Mouse (Mus musculus): ENCODE data around the gene Oaz1. TPM values are rescaled to one million over a fixed set of nuclear protein-coding genes. Genes with fewer than 3 reads are reported as not detected.
A peak's percentile ranks its signal among the peaks of the same experiment; 100 is the strongest.
"Not testable (repeated sequence)": the region's sequence is repeated elsewhere in the genome, so short reads cannot be mapped to it uniquely, and the experiment has no call there.

Oaz1 gene
- polyA plus RNA-seq, 2 experiments, result 882 to 1,813 TPM

DNA sequence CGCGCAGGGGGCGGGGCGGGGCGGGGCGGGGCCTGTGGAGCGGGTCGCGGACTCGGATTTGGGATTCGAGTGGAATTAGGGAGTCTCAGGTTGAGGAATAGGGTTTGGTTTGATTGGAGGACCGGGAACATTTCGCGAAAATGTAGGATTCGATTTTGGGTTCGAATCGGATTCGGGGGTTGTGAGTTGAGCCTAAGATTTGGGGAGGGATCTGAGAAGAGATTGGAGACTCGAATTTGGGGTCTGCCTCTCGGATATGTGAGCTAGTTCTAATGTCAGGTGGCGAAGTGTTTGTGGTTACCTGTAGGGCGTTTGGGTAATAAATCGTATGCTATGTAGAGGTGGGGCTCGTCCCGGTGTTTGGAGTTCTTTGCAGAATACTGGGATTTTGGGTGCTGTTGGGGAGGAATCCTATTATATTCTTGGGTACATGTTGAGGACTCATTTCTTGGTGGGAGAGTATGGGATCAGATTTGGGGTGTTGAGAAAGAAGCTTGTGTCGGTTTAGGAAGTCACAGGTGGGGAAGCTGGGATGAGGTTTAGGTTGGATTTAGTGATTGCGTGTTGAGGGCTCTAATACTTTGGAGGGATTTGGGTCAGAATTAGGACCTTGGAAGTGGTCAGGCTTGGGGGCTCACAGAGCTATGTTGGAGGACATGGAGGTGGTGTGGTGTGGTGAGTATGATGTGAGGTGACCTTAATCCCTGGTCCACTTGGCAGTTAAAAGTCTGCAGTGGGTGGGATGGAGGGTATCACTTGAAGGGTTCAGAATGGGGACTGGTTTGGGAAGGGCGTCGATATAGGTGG lies 810 bp downstream of the Oaz1 start:
- Histone ChIP-seq H3K27ac (replicated peaks; ENCODE audit: low read depth, low read length) (peak overlapping the region; percentile 86; the same call in 1 of the 2 replicates), H3K4me3 (replicated peaks; ENCODE audit: low read length) (peak overlapping the region; percentile 66), H3K9ac (ENCODE audit: low read depth, low read length, severe bottlenecking) (peak overlapping the region; percentile 92), H3K9me3 (ENCODE audit: control insufficient read depth, low read length) (no peaks in the 10 kb centered on the region), H3K27me3 (ENCODE audit: control insufficient read depth, insufficient read depth, low read length) (no peaks in the 10 kb centered on the region), H3K4me1 (ENCODE audit: control insufficient read depth, insufficient read depth, low read length) (peaks cover 9% of the 10 kb centered on the region), H3K4me2 (replicated peaks; ENCODE audit: low read depth, low read length, severe bottlenecking) (peak overlapping the region; percentile 93), H3K36me3 (ENCODE audit: control insufficient read depth, insufficient read depth, low read length) (peaks cover 24% of the 10 kb centered on the region)
- no peak for DNase-seq (ENCODE audit: low spot score)
- TF ChIP-seq POLR2A (IDR thresholded peaks at IDR 0.05; ENCODE audit: borderline replicate concordance, extremely low read depth, insufficient read depth, insufficient read length), result no peak
- 8% methylated on average over 27 of the region's 29 CpGs for WGBS
- no peak for ATAC-seq (ENCODE audit: low FRiP score, low read depth)

DNA sequence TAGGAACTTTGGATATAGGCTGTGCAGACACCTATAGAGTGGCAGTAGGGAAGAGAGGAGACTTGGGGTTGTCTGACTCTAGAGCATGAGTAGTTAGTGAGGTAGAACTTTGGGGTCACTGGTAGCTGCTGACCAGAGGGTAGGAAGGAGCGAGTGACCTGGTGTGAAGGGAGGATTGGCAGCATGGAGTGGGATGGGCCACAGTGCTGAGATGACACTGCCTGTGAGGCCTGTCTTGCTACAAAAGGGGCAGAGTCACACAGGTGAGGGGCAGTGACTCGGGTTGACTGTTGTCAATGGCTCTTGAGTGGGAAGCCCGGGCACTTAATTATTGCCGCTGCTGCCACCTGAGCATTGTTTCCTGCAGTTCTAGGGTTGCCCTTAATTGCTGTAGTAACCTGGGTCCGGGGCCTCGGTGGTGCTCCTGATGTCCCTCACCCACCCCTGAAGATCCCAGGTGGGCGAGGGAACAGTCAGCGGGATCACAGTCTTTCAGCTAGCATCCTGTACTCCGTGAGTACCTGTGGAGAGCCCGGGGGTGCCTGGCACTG lies 1.5 kb downstream of the Oaz1 start:
- Histone ChIP-seq H3K9ac (ENCODE audit: low read depth, low read length, severe bottlenecking) (peak overlapping the region; percentile 92), H3K27me3 (ENCODE audit: control insufficient read depth, insufficient read depth, low read length) (no peaks in the 10 kb centered on the region), H3K4me2 (replicated peaks; ENCODE audit: low read depth, low read length, severe bottlenecking) (peak overlapping the region; percentile 93), H3K4me3 (replicated peaks; ENCODE audit: low read length) (peak overlapping the region; percentile 66), H3K36me3 (ENCODE audit: control insufficient read depth, insufficient read depth, low read length) (peaks cover 24% of the 10 kb centered on the region), H3K9me3 (ENCODE audit: control insufficient read depth, low read length) (no peaks in the 10 kb centered on the region), H3K27ac (replicated peaks; ENCODE audit: low read depth, low read length) (no peak overlapping the region), H3K4me1 (ENCODE audit: control insufficient read depth, insufficient read depth, low read length) (peaks cover 9% of the 10 kb centered on the region)
- DNase-seq (ENCODE audit: low spot score) (no peak), ATAC-seq (ENCODE audit: low FRiP score, low read depth) (no peak)
- TF ChIP-seq POLR2A (IDR thresholded peaks at IDR 0.05; ENCODE audit: borderline replicate concordance, extremely low read depth, insufficient read depth, insufficient read length), result no peak
- WGBS, result 73% methylated on average over 8 of the region's 10 CpGs

DNA sequence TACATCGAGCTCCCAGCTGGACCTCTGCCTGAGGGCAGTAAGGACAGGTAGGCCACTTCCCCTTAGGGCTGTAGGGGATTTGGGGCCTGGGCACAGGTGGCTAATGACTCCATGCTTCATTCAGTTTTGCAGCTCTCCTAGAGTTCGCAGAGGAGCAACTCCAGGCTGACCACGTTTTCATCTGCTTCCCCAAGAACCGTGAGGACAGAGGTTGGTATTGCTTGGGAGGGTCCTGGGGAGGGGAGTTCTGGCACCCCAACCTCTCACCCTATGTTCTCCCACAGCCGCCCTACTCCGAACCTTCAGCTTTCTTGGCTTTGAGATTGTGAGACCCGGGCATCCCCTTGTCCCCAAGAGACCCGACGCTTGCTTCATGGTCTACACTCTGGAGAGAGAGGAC lies 2.1 kb downstream of the Oaz1 start:
- not testable (repeated sequence) for DNase-seq (ENCODE audit: low spot score); H3K4me1 ChIP-seq (ENCODE audit: control insufficient read depth, insufficient read depth, low read length); H3K27me3 ChIP-seq (ENCODE audit: control insufficient read depth, insufficient read depth, low read length); ATAC-seq (ENCODE audit: low FRiP score, low read depth); H3K27ac ChIP-seq (replicated peaks; ENCODE audit: low read depth, low read length); H3K9ac ChIP-seq (ENCODE audit: low read depth, low read length, severe bottlenecking); H3K9me3 ChIP-seq (ENCODE audit: control insufficient read depth, low read length)
- Histone ChIP-seq H3K4me2 (replicated peaks; ENCODE audit: low read depth, low read length, severe bottlenecking) (peak overlapping the region; percentile 93; the same call in 1 of the 2 replicates), H3K36me3 (ENCODE audit: control insufficient read depth, insufficient read depth, low read length) (peaks cover 24% of the 10 kb centered on the region), H3K4me3 (replicated peaks; ENCODE audit: low read length) (peak overlapping the region; percentile 66; the same call in 1 of the 2 replicates)
- whole genome bisulfite sequencing, result 81% methylated on average over 7 of the region's 9 CpGs

DNA sequence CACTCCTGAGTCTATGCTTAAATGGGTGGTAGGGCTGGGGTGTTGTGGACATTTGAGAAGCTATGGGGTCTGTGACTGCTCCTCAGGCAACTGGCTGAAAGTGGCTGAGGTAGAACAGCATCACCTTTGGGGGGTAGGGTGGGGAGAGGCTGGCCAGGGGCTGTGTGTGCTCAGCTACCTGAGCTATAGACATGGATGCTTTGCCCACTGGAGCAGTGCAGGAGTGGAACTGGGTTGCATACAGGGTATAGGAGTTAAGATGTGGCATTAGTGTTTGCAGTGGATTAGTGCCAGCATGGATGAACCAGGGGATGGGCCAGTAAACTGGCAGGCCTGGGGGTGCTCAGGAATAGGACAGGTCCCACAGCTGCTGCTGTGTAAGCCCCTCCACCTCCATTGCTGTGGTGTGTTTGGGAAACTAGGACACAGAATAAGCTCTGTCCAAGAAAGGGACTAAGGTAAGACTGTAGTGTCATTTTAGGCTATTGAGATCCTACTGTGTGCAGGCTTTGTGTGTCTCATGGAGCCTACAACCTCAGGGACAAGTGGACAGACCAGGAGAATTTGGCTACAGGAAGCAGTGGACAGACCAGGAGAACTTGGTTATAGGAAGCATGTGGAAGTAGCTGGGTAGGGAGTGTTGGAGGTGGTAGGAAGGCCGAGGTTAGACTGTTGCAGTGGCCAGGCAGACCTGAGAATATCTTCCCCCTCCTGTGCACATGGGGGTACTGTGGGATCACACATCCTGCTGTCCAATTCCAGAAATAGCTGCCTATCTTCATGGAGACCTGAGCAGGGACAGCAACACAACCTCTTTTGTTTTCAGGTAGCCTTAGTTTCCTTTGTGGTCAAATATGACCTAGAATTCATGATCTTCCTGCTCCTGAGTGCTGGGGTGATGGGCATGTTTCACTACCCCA lies 3.2 kb downstream of the Oaz1 start:
- H3K27ac ChIP-seq (replicated peaks; ENCODE audit: low read depth, low read length), result no peak overlapping the region
- no peaks in the 10 kb centered on the region for H3K9me3 ChIP-seq (ENCODE audit: control insufficient read depth, low read length)
- H3K4me1 ChIP-seq (ENCODE audit: control insufficient read depth, insufficient read depth, low read length), result peaks cover 9% of the 10 kb centered on the region
- TF ChIP-seq POLR2A (IDR thresholded peaks at IDR 0.05; ENCODE audit: borderline replicate concordance, extremely low read depth, insufficient read depth, insufficient read length), result no peak
- peaks cover 11% of the 10 kb centered on the region for H3K27me3 ChIP-seq (ENCODE audit: control insufficient read depth, insufficient read depth, low read length)
- ATAC-seq (ENCODE audit: low FRiP score, low read depth) (no peak), DNase-seq (ENCODE audit: low spot score) (no peak)
- no peak overlapping the region for H3K9ac ChIP-seq (ENCODE audit: low read depth, low read length, severe bottlenecking)
- no peak overlapping the region for H3K4me2 ChIP-seq (replicated peaks; ENCODE audit: low read depth, low read length, severe bottlenecking)
- no peak overlapping the region for H3K4me3 ChIP-seq (replicated peaks; ENCODE audit: low read length)
- H3K36me3 ChIP-seq (ENCODE audit: control insufficient read depth, insufficient read depth, low read length), result peaks cover 24% of the 10 kb centered on the region
- WGBS, result 77% methylated on average over 1 of the region's 1 CpGs

DNA sequence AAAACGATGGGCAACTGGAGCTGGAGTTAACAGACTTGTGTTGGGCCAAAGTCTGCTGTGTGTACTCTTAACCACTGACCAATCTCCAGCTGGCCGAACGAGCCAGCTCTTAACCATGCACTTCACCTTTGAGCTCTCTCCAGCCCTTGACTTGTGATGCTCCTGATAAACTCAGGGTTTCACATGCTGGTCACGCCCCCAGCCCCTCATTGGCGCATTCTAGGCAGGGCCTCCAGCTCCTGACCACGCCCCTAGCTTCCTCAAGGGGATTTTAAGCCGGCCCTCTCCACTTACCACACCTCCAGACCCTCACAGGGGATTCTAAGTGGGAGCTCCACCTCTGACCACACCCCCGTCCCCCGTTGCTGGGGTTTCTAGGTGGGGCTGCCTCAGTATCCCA lies 4.7 kb downstream of the Oaz1 start:
- ATAC-seq (ENCODE audit: low FRiP score, low read depth), result no peak
- TF ChIP-seq POLR2A (IDR thresholded peaks at IDR 0.05; ENCODE audit: borderline replicate concordance, extremely low read depth, insufficient read depth, insufficient read length), result no peak
- 5% methylated on average over 9 of the region's 9 CpGs for WGBS

More for the DNA sequence above, 4.7 kb downstream of the Oaz1 start:
- Histone ChIP-seq H3K4me3 (replicated peaks; ENCODE audit: low read length) (no peak overlapping the region), H3K27me3 (ENCODE audit: control insufficient read depth, insufficient read depth, low read length) (peaks cover 26% of the 10 kb centered on the region), H3K27ac (replicated peaks; ENCODE audit: low read depth, low read length) (no peak overlapping the region), H3K4me2 (replicated peaks; ENCODE audit: low read depth, low read length, severe bottlenecking) (no peak overlapping the region), H3K36me3 (ENCODE audit: control insufficient read depth, insufficient read depth, low read length) (peaks cover 24% of the 10 kb centered on the region), H3K9me3 (ENCODE audit: control insufficient read depth, low read length) (no peaks in the 10 kb centered on the region), H3K4me1 (ENCODE audit: control insufficient read depth, insufficient read depth, low read length) (peaks cover 5% of the 10 kb centered on the region), H3K9ac (ENCODE audit: low read depth, low read length, severe bottlenecking) (no peak overlapping the region)
- DNase-seq (ENCODE audit: low spot score), result peak; percentile 40

All from limb, embryonic 14.5 days (tissue).